Mouse (Mus musculus) myocyte (in vitro differentiated cells): Measurements from ENCODE around the gene Tdrd7. TPM values are rescaled to one million over a fixed set of nuclear protein-coding genes. Genes with fewer than 3 reads are reported as not detected.

Source experiments
- H3K27me3 ChIP-seq: one replicate; pipeline ENCODE4 v1.6.1; 2011; ENCODE audit not compliant: control insufficient read depth, insufficient read depth, insufficient read length
- H3K36me3 ChIP-seq: one replicate; pipeline ENCODE4 v1.6.1; 2011; ENCODE audit not compliant: control insufficient read depth, insufficient read depth
- H3K4me2 ChIP-seq: one replicate; pipeline ENCODE4 v1.6.1; 2011; ENCODE audit warnings: low read depth, control low read depth
- H3K4me3 ChIP-seq: one replicate; pipeline ENCODE4 v1.5.1; 2011; ENCODE audit warnings: mild to moderate bottlenecking, control low read depth, moderate library complexity
- H3K79me2 ChIP-seq: one replicate; pipeline ENCODE4 v1.6.1; 2011; ENCODE audit not compliant: control insufficient read depth, insufficient read depth
- H3ac ChIP-seq: one replicate; pipeline ENCODE4 v1.6.1; 2011; ENCODE audit not compliant: control insufficient read depth, insufficient read length
- CEBPB ChIP-seq: IDR thresholded peaks from 2 replicates; pipeline ENCODE4 v1.6.1; 2011; ENCODE audit warnings: mild to moderate bottlenecking, moderate library complexity; ENCODE audit not compliant: poor library complexity, insufficient read depth, severe bottlenecking
- E2F4 ChIP-seq: IDR thresholded peaks from one replicate; pipeline ENCODE4 v1.6.1; 2011; ENCODE audit warnings: mild to moderate bottlenecking, control low read depth, moderate library complexity; ENCODE audit not compliant: insufficient read depth
- MAX ChIP-seq: IDR thresholded peaks from one replicate; pipeline ENCODE4 v1.6.1; 2011; ENCODE audit warnings: low read depth, mild to moderate bottlenecking, control low read depth
- MYOD1 ChIP-seq, 3 experiments: IDR thresholded peaks; one replicate each; pipeline ENCODE4 v1.6.1; 2011; ENCODE audit warnings: control low read depth in 2 of 3, low read depth in 2 of 3, mild to moderate bottlenecking in 2 of 3, moderate library complexity in 1 of 3; ENCODE audit not compliant: insufficient read length in 2 of 3, control insufficient read depth in 1 of 3
- MYOG ChIP-seq, 3 experiments: IDR thresholded peaks; one replicate each; pipeline ENCODE4 v1.6.1; 2011; ENCODE audit warnings: control low read depth in 2 of 3, low read depth in 2 of 3, mild to moderate bottlenecking in 2 of 3; ENCODE audit not compliant: insufficient read length in 2 of 3, control insufficient read depth in 1 of 3, insufficient read depth in 1 of 3
- POLR2A ChIP-seq: IDR thresholded peaks from one replicate; pipeline ENCODE4 v1.6.1; 2011; ENCODE audit warnings: low read depth, mild to moderate bottlenecking, control low read depth, moderate library complexity; ENCODE audit not compliant: insufficient read length
- POLR2AphosphoS2 ChIP-seq: IDR thresholded peaks from one replicate; pipeline ENCODE4 v1.6.1; 2011; ENCODE audit warnings: low read depth, control low read depth; ENCODE audit not compliant: insufficient read length
- REST ChIP-seq: IDR thresholded peaks from one replicate; pipeline ENCODE4 v1.6.1; 2011; ENCODE audit warnings: mild to moderate bottlenecking, control low read depth, moderate library complexity; ENCODE audit not compliant: insufficient read depth, insufficient read length
- SRF ChIP-seq: IDR thresholded peaks from one replicate; pipeline ENCODE4 v1.6.1; 2011; ENCODE audit warnings: low read depth; ENCODE audit not compliant: control insufficient read depth, insufficient read length
- TCF12 ChIP-seq: IDR thresholded peaks from one replicate; pipeline ENCODE4 v1.6.1; 2011; ENCODE audit warnings: mild to moderate bottlenecking, control low read depth; ENCODE audit not compliant: poor library complexity, insufficient read depth, severe bottlenecking
- TCF3 ChIP-seq: IDR thresholded peaks from one replicate; pipeline ENCODE4 v1.6.1; 2011; ENCODE audit warnings: low read depth, control low read depth; ENCODE audit not compliant: insufficient read length
- USF1 ChIP-seq: IDR thresholded peaks from one replicate; pipeline ENCODE4 v1.6.1; 2011; ENCODE audit warnings: low read depth, mild to moderate bottlenecking, control low read depth, moderate library complexity
- polyA plus RNA-seq: library from polyadenylated mRNA; unstranded; fragments of >200 nt; fragmentation: generic; extraction: Trizol; gene quantifications from one replicate; pipeline ENCODE4 v1.2.1, GENCODE M21; 2012; ENCODE audit warnings: missing spikeins

Tdrd7 gene
- polyA plus RNA-seq, 1 experiment = 12.0 TPM

- TF ChIP-seq MYOD1 (IDR thresholded peaks at IDR 0.05; ENCODE audit: control insufficient read depth in 1 of 3, insufficient read length in 2 of 3, low read depth in 2 of 3) (peak in 1 of 3 experiments; percentile 32), TCF12 (no peak), REST (no peak), MYOG (IDR thresholded peaks at IDR 0.05; ENCODE audit: control insufficient read depth in 1 of 3, insufficient read depth in 1 of 3, insufficient read length in 2 of 3, low read depth in 2 of 3) (peak in 1 of 3 experiments; percentile 17), POLR2AphosphoS2 (no peak), POLR2A (peak; percentile 39)
These were observed 74.0 kb downstream of the Tdrd7 start, which contains the start of gene Tmod1 for GRCm38 (mm10) chr4:46038892-46039751. Gene Tmod1, plus strand, starts transcription at chr4:46038935.

GRCm38 (mm10) chr4:46039899-46040298 lies 74.8 kb downstream of the Tdrd7 start:
- no peak overlapping the region for H3ac ChIP-seq
- H3K4me2 ChIP-seq = peak overlapping the region; percentile 73
- no peaks in the 10 kb centered on the region for H3K79me2 ChIP-seq
- H3K4me3 ChIP-seq = peak overlapping the region; percentile 25
- H3K36me3 ChIP-seq = no peaks in the 10 kb centered on the region
- TF ChIP-seq POLR2AphosphoS2 (no peak), MYOD1 (IDR thresholded peaks at IDR 0.05; ENCODE audit: control insufficient read depth in 1 of 3, insufficient read length in 2 of 3, low read depth in 2 of 3) (peak; percentile 40 to 81 (median 78)), TCF3 (no peak), POLR2A (no peak), MYOG (IDR thresholded peaks at IDR 0.05; ENCODE audit: control insufficient read depth in 1 of 3, insufficient read depth in 1 of 3, insufficient read length in 2 of 3, low read depth in 2 of 3) (peak; percentile 22 to 77 (median 27))
- no peaks in the 10 kb centered on the region for H3K27me3 ChIP-seq

More at GRCm38 (mm10) chr4:46038892-46039751, 74.0 kb downstream of the Tdrd7 start, which contains the start of gene Tmod1:
- no peaks in the 10 kb centered on the region for H3K27me3 ChIP-seq
- no peaks in the 10 kb centered on the region for H3K36me3 ChIP-seq
- no peaks in the 10 kb centered on the region for H3K79me2 ChIP-seq
- H3K4me3 ChIP-seq = peak within 1 kb of the TSS; percentile 25
- peak within 1 kb of the TSS; percentile 73 for H3K4me2 ChIP-seq
- H3ac ChIP-seq = no peak within 1 kb of the TSS

- H3K79me2 ChIP-seq = no peaks in the 10 kb centered on the region
- no peak overlapping the region for H3ac ChIP-seq
- peak overlapping the region; percentile 25 for H3K4me3 ChIP-seq
- TF ChIP-seq CEBPB = no peak
- H3K36me3 ChIP-seq = no peaks in the 10 kb centered on the region
- no peaks in the 10 kb centered on the region for H3K27me3 ChIP-seq
- H3K4me2 ChIP-seq = peak overlapping the region; percentile 73
These were observed 75.6 kb downstream of the Tdrd7 start for GRCm38 (mm10) chr4:46040594-46041192.

- Histone ChIP-seq H3ac (no peak overlapping the region), H3K4me3 (no peak overlapping the region), H3K79me2 (no peaks in the 10 kb centered on the region), H3K27me3 (no peaks in the 10 kb centered on the region), H3K36me3 (no peaks in the 10 kb centered on the region), H3K4me2 (peak overlapping the region; percentile 73)
- TF ChIP-seq USF1 (no peak), MYOD1 (IDR thresholded peaks at IDR 0.05; ENCODE audit: control insufficient read depth in 1 of 3, insufficient read length in 2 of 3, low read depth in 2 of 3) (no peak), MAX (no peak), E2F4 (no peak), POLR2A (no peak), POLR2AphosphoS2 (no peak), TCF3 (no peak), REST (no peak), SRF (no peak), CEBPB (no peak), MYOG (IDR thresholded peaks at IDR 0.05; ENCODE audit: control insufficient read depth in 1 of 3, insufficient read depth in 1 of 3, insufficient read length in 2 of 3, low read depth in 2 of 3) (no peak), TCF12 (no peak)
These were observed 76.8 kb downstream of the Tdrd7 start for GRCm38 (mm10) chr4:46041761-46042504.

GRCm38 (mm10) chr4:46042505-46042850 lies 77.3 kb downstream of the Tdrd7 start:
- no peaks in the 10 kb centered on the region for H3K27me3 ChIP-seq
- no peaks in the 10 kb centered on the region for H3K79me2 ChIP-seq
- TF ChIP-seq E2F4 = no peak
- no peak for TF ChIP-seq USF1
- TF ChIP-seq MYOG (IDR thresholded peaks at IDR 0.05; ENCODE audit: control insufficient read depth in 1 of 3, insufficient read depth in 1 of 3, insufficient read length in 2 of 3, low read depth in 2 of 3) = peak in 1 of 3 experiments; percentile 46
- peak in 1 of 3 experiments; percentile 47 for TF ChIP-seq MYOD1 (IDR thresholded peaks at IDR 0.05; ENCODE audit: control insufficient read depth in 1 of 3, insufficient read length in 2 of 3, low read depth in 2 of 3)
- no peak overlapping the region for H3K4me2 ChIP-seq
- H3ac ChIP-seq = no peak overlapping the region
- no peaks in the 10 kb centered on the region for H3K36me3 ChIP-seq
- no peak overlapping the region for H3K4me3 ChIP-seq
